Mouse (Mus musculus) lung, postnatal 0 days (tissue): ENCODE measurements around the gene B4galt4.

ENCODE experiments used
- CTCF ChIP-seq: IDR thresholded peaks from 2 replicates; pipeline ENCODE4 v1.5.1; 2016; ENCODE audit warnings: antibody characterized with exemption, mild to moderate bottlenecking
- EP300 ChIP-seq: IDR thresholded peaks from 2 replicates; pipeline ENCODE4 v1.6.1; 2016; ENCODE audit warnings: antibody characterized with exemption, mild to moderate bottlenecking, control low read depth

DNA sequence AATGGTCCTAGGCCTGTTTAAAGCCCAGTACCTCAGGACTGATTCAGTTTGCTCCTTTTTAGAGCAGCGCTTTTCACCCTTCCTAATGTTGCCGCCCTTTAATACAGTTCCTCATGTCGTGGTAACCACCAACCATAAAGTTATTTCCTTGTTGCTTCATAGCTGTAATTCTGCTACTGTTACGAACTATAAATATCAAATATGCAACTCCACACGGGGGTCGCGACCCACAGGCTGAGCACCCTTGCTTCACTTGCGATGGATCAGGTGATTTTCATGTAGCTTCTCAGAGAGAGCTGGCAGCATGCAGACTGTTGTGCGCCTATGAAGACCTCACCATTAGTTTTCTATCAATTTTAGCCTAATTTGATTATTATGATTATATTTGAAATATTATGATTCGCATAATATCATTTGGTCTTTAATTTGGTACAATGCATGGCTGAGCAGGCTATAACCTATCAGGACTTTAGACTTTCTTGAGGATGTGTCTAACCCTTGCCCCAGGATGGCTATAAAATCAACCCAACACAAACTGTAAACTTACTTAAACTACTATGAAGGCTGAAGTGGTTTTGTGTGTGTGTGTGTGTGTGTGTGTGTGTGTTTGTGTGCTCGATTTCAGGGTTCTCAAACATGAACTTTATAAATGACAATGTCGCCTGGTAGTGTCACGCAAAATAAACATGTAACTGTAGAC is 710 bp upstream of the B4galt4 start:
- TF ChIP-seq CTCF: no peak
- TF ChIP-seq EP300: no peak
